Mouse (Mus musculus) bone marrow macrophage, adult 2 months (primary cell): ENCODE results near the gene Lgr4. TPM values are rescaled to one million over a fixed set of nuclear protein-coding genes. Genes with fewer than 3 reads are reported as not detected.

Source experiments
- H3K27ac ChIP-seq: 2 replicates; pipeline ENCODE4 v1.5.1; 2012; ENCODE audit warnings: low read depth, low read length; ENCODE audit not compliant: insufficient read depth
- H3K4me1 ChIP-seq: 2 replicates; pipeline ENCODE4 v1.6.1; 2012; ENCODE audit warnings: low read length; ENCODE audit not compliant: control insufficient read depth, insufficient read depth
- H3K4me3 ChIP-seq: 2 replicates; pipeline ENCODE4 v1.5.1; 2012; ENCODE audit warnings: mild to moderate bottlenecking, low read length, moderate library complexity; ENCODE audit not compliant: insufficient read depth
- CTCF ChIP-seq: IDR thresholded peaks from 2 replicates; pipeline ENCODE4 v1.5.1; 2012; ENCODE audit warnings: low read depth, mild to moderate bottlenecking, low read length, moderate library complexity
- POLR2A ChIP-seq: IDR thresholded peaks from 2 replicates; pipeline ENCODE4 v1.6.1; 2012; ENCODE audit warnings: mild to moderate bottlenecking, low read depth, low read length, borderline replicate concordance
- polyA plus RNA-seq: library from polyadenylated mRNA; stranded (reverse); fragments of >200 nt; gene quantifications from 2 replicates; pipeline ENCODE4 v1.2.4, GENCODE M21; 2012; ENCODE audit not compliant: missing spikeins, insufficient read depth, insufficient read length

The Lgr4 gene
- polyA plus RNA-seq, 1 experiment, result 0.43 TPM

GRCm38 (mm10) chr2:109920471-109920870, 3.0 kb downstream of the Lgr4 start:
- Histone ChIP-seq H3K4me3 (no peak overlapping the region), H3K4me1 (peaks cover 2% of the 10 kb centered on the region; the same call in 1 of the 2 replicates), H3K27ac (no peak overlapping the region)
- no peak for TF ChIP-seq CTCF
- TF ChIP-seq POLR2A, result no peak

GRCm38 (mm10) chr2:109921298-109922035, 4.0 kb downstream of the Lgr4 start:
- TF ChIP-seq CTCF (no peak), POLR2A (no peak)
- peaks cover 2% of the 10 kb centered on the region; the same call in 1 of the 2 replicates for H3K4me1 ChIP-seq
- no peak overlapping the region for H3K4me3 ChIP-seq
- no peak overlapping the region for H3K27ac ChIP-seq

GRCm38 (mm10) chr2:109922306-109922705, 4.9 kb downstream of the Lgr4 start:
- Histone ChIP-seq H3K4me1 (peaks cover 2% of the 10 kb centered on the region; the same call in 1 of the 2 replicates), H3K27ac (no peak overlapping the region), H3K4me3 (no peak overlapping the region)
- TF ChIP-seq CTCF (no peak), POLR2A (no peak)

GRCm38 (mm10) chr2:109923031-109923430, 5.6 kb downstream of the Lgr4 start:
- H3K27ac ChIP-seq, result no peak overlapping the region
- no peak overlapping the region for H3K4me3 ChIP-seq
- peaks cover 2% of the 10 kb centered on the region; the same call in 1 of the 2 replicates for H3K4me1 ChIP-seq
- no peak for TF ChIP-seq POLR2A
- TF ChIP-seq CTCF, result no peak

- Histone ChIP-seq H3K4me3 (no peak overlapping the region), H3K4me1 (peaks cover 2% of the 10 kb centered on the region; the same call in 1 of the 2 replicates), H3K27ac (no peak overlapping the region)
- TF ChIP-seq POLR2A (no peak), CTCF (no peak)
These were observed 6.5 kb downstream of the Lgr4 start for GRCm38 (mm10) chr2:109923945-109924344.

- no peak for TF ChIP-seq POLR2A
- no peaks in the 10 kb centered on the region for H3K4me1 ChIP-seq
- no peak overlapping the region for H3K4me3 ChIP-seq
- no peak overlapping the region for H3K27ac ChIP-seq
These were observed 9.5 kb downstream of the Lgr4 start for GRCm38 (mm10) chr2:109926984-109927383.

GRCm38 (mm10) chr2:109927446-109927845, 10.0 kb downstream of the Lgr4 start:
- Histone ChIP-seq H3K27ac (no peak overlapping the region), H3K4me3 (no peak overlapping the region), H3K4me1 (peaks cover 3% of the 10 kb centered on the region; the same call in 1 of the 2 replicates)
- no peak for TF ChIP-seq POLR2A
- TF ChIP-seq CTCF, result no peak

GRCm38 (mm10) chr2:109927876-109928275, 10.4 kb downstream of the Lgr4 start:
- H3K27ac ChIP-seq, result no peak overlapping the region
- TF ChIP-seq CTCF, result no peak
- TF ChIP-seq POLR2A, result no peak

GRCm38 (mm10) chr2:109928791-109929190, 11.3 kb downstream of the Lgr4 start:
- no peak for TF ChIP-seq CTCF
- no peak for TF ChIP-seq POLR2A
- H3K27ac ChIP-seq, result no peak overlapping the region
- peaks cover 6% of the 10 kb centered on the region for H3K4me1 ChIP-seq
- H3K4me3 ChIP-seq, result no peak overlapping the region

More at GRCm38 (mm10) chr2:109927876-109928275, 10.4 kb downstream of the Lgr4 start:
- H3K4me3 ChIP-seq, result no peak overlapping the region
- peaks cover 6% of the 10 kb centered on the region for H3K4me1 ChIP-seq

GRCm38 (mm10) chr2:109929256-109929655, 11.8 kb downstream of the Lgr4 start:
- H3K4me1 ChIP-seq, result peaks cover 6% of the 10 kb centered on the region
- no peak for TF ChIP-seq CTCF
- TF ChIP-seq POLR2A, result no peak

More at GRCm38 (mm10) chr2:109929256-109929655, 11.8 kb downstream of the Lgr4 start:
- Histone ChIP-seq H3K4me3 (no peak overlapping the region), H3K27ac (no peak overlapping the region)
